Mouse (Mus musculus): Measurements from ENCODE around the gene Fjx1.
A peak's percentile ranks its signal among the peaks of the same experiment; 100 is the strongest.

Gene Fjx1

DNA sequence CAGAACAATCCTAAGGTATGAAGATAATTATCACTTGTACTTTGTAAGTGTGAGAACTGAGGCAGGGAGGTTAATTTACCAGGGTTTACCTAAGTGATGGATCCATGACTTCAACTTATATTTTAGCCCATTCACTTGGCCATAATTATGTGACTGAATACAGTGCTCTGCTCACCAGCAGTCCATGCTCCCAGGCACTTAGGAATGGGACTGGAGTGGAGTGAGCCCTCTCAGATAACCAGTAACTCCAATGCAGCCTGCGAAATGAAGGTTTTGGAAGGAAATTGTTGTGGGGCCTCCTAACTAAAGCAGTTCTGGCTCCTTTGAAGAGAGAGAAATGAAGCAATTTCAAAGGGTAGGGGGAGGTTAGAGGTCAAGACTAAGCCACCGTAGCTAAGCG lies 25.9 kb downstream of the Fjx1 start:
- DNase-seq (ENCODE audit: low read depth, low spot score), result no peak

DNA sequence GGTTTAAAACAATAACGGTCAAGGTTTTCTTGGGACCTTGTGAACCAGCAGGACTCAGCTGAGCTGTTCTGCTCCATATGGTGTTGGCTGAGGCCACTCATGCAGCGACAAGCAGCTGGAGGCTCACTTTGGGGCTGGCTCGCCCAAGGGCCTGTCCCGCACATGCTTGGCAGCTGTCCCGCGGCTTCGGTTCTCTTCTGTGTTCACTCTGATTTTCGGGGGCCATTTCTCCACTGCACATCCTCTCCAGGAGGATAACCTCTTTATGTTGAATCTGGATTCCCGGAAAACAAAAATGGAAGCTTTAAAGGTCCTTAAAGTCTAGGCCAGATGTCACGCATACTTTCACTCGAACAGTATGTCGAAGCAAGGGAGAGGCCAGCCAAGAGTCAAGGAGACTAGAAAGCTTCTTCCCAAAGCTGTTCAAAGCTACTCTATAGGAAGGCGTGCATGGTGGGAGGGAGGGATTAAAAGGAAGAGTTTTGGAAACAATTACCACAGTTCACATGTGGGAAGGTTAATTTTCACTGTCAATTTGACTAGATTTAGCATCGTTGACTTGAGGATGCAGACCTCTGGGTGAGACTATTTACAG lies 36.1 kb downstream of the Fjx1 start:
- DNase-seq (ENCODE audit: low read depth, low spot score), result no peak

GRCm38 (mm10) chr2:102412738-102413137 lies 39.6 kb downstream of the Fjx1 start:
- DNase-seq (ENCODE audit: low read depth, low spot score), result no peak

DNA sequence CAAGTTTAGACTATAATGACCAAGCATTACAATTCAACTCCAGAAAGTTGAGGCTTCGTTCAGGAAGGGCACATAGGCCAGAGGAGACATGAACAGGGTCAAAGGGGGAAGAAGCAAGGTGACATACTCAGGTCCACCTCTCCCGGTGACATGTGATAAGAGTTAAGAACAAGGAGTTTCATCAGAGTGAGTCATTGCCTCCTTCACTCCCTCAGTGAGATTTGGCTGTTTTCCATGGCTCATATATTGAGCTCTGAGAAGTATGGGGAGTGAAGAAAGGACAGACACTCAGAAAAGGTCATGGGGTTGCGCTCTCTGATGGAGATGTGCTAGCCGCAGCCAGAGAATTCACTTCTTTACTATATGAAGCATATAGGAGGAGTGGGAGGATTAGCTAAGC lies 41.7 kb downstream of the Fjx1 start:
- DNase-seq (ENCODE audit: low read depth, low spot score), result no peak

- no peak for DNase-seq (ENCODE audit: low read depth, low spot score)
These were observed 42.6 kb downstream of the Fjx1 start for GRCm38 (mm10) chr2:102409741-102410140.

DNA sequence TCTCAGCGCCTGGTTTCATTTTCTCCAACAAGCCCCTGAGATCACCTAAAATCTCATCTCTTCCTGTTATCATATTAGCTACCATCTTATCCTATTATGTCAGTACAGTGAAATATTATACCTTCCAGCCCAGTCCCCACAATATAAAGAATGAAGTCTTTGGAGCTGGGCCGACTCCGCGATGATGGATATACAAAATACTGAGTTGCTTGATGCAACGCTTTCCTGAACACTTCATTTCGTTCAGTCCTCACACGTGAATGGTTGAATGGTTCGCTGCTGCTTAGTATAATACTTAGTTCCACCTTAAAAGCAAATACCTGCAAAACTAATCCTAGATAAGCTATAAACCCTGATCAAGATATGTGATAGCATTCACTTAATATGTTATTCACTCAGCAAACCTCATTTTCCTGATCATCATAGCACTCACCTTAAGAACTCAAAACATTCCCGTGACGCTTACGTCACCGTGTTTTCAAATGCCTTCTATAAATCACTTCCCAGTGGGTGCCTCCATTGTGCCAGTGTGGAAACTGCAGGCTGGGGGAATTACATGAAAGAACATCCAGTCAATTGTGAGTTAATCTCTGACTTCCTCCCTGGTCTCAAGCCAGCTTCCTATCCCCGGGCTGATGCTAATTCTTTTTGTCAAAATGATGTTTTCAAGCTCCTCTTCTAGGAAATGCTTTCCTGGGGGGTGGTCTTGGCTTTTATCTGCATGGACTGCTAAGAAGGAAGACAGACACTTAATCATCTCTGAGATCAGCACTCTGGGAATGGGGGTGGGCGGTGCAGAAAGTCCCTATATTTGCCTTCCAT lies 44.7 kb downstream of the Fjx1 start, which contains the start of gene Trim44:
Gene Trim44 (minus strand): TSS at position 466 of the 822 bp plus-strand sequence.
- no peak for DNase-seq (ENCODE audit: low read depth, low spot score)

DNA sequence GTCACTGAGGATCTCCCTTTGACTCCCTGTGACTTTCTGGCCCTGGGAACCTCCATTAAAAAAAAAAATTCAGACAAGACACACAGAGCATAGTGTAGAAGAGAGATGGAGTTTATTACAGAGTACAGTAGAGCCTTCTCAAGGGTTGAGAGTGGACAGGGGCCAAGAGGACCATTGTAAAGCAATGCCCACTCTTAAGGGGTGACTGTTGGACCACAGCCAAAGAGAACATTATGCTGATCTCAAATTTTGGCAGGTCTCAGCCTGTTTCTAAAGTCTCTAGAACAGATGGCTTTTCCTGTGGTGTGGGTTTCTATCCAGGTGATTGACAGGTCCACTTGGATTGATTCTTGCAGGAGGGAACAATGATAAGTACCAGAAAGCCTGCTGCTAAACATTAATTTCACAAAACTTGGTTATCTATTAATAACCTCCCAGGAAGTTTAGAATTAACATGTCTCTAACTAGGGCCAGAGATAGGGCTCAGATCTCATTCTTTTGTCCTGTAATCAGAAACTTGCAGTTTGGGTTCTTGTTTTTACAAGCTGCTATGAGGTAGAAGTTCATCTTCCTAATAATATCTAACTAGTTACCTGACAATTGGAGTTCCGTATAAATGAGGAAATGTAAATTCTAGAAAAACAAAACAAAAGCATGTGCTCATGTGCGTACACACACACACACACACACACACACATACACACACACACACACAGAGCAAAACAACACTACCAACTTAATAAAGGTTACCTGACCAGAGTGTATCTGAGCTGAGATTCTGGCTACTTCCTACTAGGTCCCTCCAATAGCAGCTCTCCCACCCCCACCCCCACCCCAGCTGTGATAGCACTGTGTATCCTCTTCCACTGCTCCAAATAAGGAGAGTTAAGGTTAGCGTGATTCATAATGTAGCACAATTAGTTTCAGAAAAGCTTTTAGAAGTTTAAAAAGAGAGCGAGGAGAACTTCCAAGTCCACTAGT lies 45.7 kb downstream of the Fjx1 start:
- no peak for DNase-seq (ENCODE audit: low read depth, low spot score)

GRCm38 (mm10) chr2:102403982-102404381 lies 48.3 kb downstream of the Fjx1 start:
- DNase-seq (ENCODE audit: low read depth, low spot score), result no peak

DNA sequence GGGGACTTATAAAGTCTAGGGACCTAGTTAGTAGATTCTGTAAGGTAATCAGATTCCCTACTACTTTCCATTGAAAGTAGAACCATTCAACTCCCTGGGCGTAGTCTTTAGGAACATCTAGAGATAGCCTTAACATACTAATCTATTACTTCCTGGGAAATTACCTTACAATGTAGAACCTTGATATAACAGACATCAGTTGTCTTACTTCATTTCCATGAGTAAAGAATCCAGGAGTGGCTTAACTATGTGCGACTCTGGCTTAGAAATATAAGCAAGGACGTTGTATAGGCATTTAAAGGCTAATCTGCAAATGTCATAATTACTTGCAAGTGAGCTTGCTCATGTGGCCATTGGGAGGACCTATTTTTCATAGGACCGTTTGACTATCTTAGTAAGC lies 49.0 kb downstream of the Fjx1 start:
- DNase-seq (ENCODE audit: low read depth, low spot score), result no peak

- no peak for DNase-seq (ENCODE audit: low read depth, low spot score)
These were observed 51.0 kb downstream of the Fjx1 start for GRCm38 (mm10) chr2:102401352-102401692.

DNA sequence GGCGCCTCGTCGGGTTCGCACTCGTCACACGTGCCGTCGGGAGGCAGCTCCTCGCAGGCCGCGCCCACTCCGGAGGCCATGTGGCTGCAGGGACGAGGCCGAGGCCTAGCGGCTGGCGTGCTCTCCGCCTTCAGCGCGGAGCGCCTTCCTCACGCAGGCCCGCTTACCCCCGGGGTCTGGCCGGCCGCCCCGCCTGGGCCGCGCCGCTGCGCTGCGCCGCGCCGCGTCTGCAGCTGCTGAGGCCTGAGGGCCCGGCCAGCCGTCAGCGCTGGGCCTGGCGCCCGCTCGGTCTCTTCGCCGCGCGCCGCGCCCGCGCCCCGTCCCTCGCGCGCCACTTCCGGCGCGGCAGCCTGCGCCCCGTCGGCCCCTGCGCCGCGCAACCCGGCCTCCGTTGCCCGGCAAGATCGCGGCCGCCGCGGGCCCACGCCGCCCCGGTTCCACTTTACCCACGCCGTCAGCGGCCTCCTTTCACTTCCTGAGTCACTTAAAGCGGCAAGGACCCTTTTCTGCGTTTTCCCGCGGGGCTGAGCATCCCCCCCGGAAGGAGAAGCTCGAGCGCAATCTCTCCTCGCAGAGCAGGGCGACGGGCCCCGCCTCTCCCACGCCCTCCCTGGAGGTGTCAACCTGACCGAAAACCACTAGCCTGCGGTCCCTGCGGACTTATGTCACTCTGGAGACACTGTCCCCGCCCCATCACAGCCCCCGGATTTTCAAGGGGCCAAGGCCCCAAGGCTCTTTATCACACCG lies 51.5 kb downstream of the Fjx1 start:
- peak; percentile 76 for DNase-seq (ENCODE audit: low read depth, low spot score)

GRCm38 (mm10) chr2:102399864-102400604 lies 52.3 kb downstream of the Fjx1 start:
- no peak for DNase-seq (ENCODE audit: low read depth, low spot score)
